Mouse (Mus musculus): ENCODE results near the gene Fam49a.

GRCm38 (mm10) chr12:12261987-12262971 is at the start of gene Fam49a:
- peak; percentile 75 for TF ChIP-seq POLR2A (IDR thresholded peaks at IDR 0.05; ENCODE audit: low read depth, low read length)
- TF ChIP-seq CTCF (conservative IDR thresholded peaks at IDR 0.05; ENCODE audit: insufficient read depth, insufficient read length, low read depth, low read length): no peak

Measured in kidney, adult 2 months (tissue).